Mouse (Mus musculus) embryonic facial prominence, embryonic 12.5 days (tissue): Measurements from ENCODE around the gene Lrch3. TPM values are rescaled to one million over a fixed set of nuclear protein-coding genes. Genes with fewer than 3 reads are reported as not detected.

Experiments
- polyA plus RNA-seq: library from polyadenylated mRNA; unstranded; fragments of >200 nt; fragmentation: Nextera tagmentation; extraction: Ambion mirVana; gene quantifications from 2 replicates; pipeline ENCODE4 v1.2.1, GENCODE M21; 2016

Gene Lrch3
- polyA plus RNA-seq, 1 experiment from 2014 or later: 43.7 TPM

Other genes starting within 250 kb of the Lrch3 start
- 0.06 and 0.28 TPM in 2 replicates for gene Muc4, start 178.2 kb upstream of the Lrch3 start, polyA plus RNA-seq
- gene Muc20, start 116.7 kb upstream of the Lrch3 start, polyA plus RNA-seq: not detected in 2 replicates
- gene Smbd1, start 103.6 kb upstream of the Lrch3 start, polyA plus RNA-seq: not detected in 2 replicates
- gene Fyttd1, start 36.6 kb upstream of the Lrch3 start, polyA plus RNA-seq: 106 and 124 TPM in 2 replicates
- gene Rubcn, start 36.3 kb upstream of the Lrch3 start, polyA plus RNA-seq: 19.0 and 20.8 TPM in 2 replicates
- gene Iqcg, start 142.1 kb downstream of the Lrch3 start, polyA plus RNA-seq: 2.4 and 3.1 TPM in 2 replicates
- 849 and 899 TPM in 2 replicates for gene Rpl35a, start 142.4 kb downstream of the Lrch3 start, polyA plus RNA-seq
- 1.8 and 3.4 TPM in 2 replicates for gene Lmln, start 148.4 kb downstream of the Lrch3 start, polyA plus RNA-seq